Mouse (Mus musculus): Measurements from ENCODE around the gene Gfap.

GRCm38 (mm10) chr11:102915380-102915779 lies 14.7 kb upstream of the Gfap start:
- TF ChIP-seq POLR2A (IDR thresholded peaks at IDR 0.05; ENCODE audit: borderline replicate concordance, low read depth, low read length) (no peak), CTCF (IDR thresholded peaks at IDR 0.05; ENCODE audit: low read depth, low read length) (no peak)
